Mouse (Mus musculus) megakaryocyte, adult 5-6 weeks (primary cell): ENCODE data around the gene Wfdc8. TPM values are rescaled to one million over a fixed set of nuclear protein-coding genes. Genes with fewer than 3 reads are reported as not detected.

Experiments used
- ATAC-seq: 2 replicates; pipeline ENCODE4 v1.8.0; 2016; ENCODE audit warnings: mild to moderate bottlenecking, inconsistent platforms; ENCODE audit not compliant: poor library complexity, severe bottlenecking
- total RNA-seq, 2 experiments: library from RNA; stranded (forward) in 1 of 2; stranded (reverse) in 1 of 2; fragments of 153-499, 151-499 nt in 1 of 2; fragments of 221-1000, 200-1000 nt in 1 of 2; gene quantifications; 2 replicates each; pipeline versions ENCODE4 v1.2.3 to v1.2.4; 2015 to 2017

Wfdc8 gene
- total RNA-seq, 2 experiments from 2014 or later = not detected

DNA sequence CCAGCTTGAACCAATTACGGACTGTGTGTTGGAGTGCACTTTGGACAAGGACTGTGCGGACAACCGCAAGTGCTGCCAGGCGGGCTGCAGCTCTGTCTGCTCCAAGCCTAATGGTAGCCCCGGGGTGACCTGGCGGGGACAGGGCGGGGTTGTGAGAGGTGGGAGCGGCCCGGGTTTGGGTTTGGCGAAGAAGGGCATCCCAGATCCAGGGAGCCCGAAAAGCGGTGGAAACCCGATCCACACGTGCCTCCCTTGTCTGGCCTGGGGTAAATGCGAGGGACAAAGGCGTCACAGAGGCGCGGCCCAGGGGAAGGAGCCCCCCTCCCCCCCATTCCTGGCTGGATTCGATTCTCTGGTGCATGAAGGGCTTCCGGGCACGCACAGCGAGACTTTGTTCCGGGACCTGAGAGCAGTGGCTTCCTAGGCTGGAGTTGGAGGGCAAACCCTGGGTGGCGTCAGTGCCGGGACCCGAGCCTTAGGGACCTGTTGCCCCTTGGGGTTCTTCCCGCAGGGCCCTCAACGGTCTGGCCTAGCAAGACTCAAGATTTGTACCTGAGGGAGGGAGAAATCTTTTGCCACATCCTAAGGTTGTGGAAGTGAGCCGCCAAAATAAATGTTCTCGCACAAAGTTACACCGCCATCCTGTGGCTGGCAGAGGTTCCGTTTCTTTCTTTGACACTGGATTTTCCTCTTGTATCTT lies 49.9 kb downstream of the Wfdc8 start:
- peak; percentile 43; the same call in 1 of the 2 replicates for ATAC-seq

DNA sequence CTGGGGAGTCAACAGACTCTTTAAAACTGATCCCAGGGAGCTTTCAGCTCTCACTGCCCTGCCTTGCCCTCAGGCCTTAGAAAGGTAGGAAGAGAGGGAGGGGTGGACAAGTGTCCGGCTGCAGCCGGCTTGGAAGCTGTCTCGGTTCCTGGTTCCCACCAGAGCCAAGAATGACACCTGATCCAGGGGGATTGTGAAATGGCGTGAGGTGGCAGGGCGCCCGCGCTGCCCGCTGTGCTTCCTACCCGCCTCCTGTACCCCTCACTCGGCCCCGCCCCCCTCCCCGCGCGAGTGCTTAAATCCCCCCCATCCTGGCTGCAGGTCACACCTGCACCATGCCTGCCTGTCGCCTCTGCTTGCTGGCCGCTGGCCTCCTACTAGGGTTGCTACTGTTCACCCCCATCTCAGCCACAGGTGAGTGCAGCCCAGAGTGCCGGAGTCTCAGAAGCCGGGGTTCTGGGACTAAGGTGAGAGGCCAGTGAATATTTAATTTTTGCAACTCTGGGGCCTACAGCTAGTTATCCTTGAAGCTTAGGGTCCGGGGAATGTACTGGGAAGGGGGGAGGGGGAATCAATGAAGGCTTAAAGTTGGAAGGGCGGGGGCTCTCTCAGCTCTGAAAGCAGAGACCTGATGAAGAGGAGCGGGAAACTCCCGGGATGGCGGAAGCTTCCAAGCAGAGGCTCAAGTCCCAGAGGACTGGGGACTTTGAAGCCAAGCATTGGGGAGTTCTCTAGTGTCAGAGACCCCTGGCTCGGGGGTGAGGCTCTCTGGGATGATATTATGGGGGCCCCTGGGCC lies 50.8 kb downstream of the Wfdc8 start, which contains the start of gene Wfdc2:
Gene Wfdc2 (plus strand): TSS at position 23 of the 798 bp plus-strand sequence.
- no peak for ATAC-seq

DNA sequence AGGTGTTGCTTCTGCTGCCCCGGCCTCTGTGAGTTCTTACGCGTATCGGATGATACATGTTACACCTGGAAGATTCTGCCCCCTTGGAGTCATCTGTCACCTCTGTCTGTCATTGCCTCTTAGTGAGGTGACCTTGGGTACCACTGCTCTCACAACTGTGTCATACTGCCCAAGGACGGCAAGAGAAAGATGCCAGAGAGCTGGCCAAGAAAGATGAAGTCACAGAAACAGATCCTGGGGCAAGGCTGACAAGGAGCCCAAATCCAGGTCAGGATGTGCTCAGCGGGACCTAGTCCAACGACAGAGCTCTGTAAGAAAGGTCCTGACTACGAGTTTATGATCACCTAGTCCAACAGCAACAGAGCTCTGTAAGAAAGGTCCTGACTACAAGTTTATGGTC lies 53.3 kb downstream of the Wfdc8 start:
- no peak for ATAC-seq

DNA sequence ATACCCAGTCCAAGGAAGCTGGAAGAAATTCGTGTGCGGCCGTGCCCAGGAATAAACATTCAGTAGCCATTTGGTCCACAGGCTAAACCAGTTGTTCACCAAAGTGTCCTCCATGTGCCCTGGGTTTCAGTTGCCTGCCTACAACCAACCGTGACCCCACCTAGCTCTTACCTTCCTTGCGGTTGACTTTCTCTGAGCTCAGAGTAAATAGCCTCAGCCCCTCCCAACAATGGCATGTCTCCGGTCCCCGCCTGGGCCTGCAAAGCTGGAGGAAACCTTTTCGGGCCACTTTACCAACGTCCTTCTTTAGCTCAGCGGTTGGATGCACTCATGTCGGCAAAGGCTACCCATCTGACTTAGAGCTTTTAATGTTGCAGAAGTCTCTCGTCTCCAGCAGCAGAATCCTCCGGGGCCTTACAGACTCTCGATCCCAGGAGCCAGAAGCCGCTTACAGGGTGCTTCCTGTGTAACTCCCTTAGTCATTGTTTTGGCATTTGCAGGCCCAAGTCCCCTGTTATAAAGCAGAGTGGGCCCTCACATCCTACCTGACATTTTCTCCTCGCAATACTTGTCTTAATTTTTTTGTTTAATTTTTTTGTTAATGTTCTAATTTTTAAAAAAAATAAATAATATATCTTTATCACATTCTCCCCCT lies 54.3 kb downstream of the Wfdc8 start:
- no peak for ATAC-seq

DNA sequence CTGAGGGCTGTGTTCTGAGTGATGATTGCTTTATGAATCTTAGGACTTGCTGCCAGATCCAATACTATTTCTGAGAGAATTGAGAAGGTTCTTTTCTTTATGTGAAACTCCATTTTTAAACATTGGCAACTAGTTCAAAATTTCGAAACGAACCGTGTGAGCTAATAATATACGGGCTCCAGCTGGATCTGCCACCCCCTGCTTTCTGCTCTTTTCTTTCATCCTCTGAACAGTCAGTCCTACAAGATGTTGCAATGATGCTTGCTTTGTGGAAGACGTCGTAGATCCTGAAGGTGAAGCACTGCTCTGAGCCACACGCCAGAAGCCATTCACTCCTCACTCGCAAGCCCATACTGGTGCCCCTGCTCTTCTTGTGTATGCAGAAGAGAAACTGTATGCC lies 55.0 kb downstream of the Wfdc8 start:
- ATAC-seq = no peak

DNA sequence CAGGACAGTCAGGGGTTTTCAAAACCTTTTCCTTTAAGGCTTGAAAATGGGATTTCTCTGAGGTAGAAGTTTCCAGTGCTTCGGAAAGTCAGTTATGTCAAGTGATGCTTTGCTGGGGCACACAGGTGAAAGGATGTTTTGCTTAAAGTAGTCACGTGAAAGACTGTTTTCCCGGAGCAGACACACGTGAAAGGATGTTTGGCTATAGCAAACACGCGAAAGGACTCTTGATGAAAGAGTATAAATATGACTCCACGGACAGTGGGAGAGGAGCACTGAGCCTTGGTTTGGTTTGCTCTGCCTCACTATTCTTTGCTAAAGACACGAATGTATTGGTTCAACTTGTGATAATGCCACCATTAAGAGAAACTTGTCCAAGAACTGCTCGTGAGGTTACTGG lies 61.9 kb downstream of the Wfdc8 start:
- ATAC-seq = no peak

DNA sequence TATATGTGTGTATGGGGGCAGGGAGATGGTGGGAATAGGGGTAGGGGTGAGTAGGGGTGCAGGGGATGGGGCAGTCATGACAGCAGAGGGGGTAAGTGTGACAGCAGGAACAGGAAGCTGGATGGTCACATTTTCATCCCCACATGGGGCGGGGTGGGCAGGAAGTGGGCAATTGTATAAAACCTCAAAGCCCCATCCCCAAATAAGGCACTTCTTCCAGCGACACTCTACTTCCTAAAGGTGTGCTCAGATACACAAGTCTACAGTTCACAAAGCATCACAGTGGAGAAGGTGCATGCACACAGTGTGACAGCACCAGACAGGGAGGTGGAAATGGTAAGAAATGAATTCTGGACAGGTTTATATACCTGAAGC lies 62.5 kb downstream of the Wfdc8 start:
- no peak for ATAC-seq

DNA sequence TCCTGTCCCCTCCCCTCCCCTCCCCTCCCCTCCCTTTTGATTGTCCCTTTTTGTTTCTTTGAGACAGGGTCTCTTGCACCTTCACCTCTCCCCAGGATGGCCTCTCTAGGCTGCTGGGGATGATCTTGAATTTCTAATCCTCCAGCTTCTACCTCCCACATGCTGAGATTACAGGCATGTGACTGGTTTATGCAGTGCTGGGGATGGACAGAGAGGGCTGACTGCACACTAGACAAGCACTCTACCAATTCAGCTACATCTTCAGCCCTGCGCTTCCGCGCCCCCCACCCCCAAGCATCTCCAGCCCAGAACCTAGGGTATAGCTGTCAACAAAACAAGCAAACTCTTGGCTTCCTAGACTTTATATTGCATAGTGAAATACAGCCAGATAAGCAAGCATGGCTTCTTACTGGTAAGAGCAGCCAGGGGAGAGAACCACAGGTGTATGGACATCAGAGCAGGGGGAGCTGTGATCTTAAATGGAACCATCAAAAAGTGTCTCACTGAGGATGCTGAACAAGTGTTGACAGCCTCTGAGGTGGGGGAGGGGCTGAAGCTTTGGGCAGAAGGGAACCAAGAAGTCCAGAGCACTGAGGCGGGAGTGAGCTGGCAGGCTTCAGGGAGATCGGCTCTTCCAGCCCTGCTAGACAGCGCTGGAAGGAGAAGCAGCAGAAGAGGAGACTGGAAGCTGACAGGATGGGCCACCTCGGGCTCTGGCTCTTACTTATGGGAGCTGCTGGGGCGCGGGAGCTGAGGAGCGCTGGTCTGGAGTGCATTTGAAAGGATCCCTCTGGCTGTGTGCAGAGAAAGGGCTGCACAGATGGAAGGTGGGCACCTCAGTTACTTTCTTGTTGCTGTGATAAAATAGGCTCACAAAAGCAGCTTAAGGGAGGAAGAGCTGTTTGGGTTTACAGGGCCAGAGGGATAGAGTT lies 63.2 kb downstream of the Wfdc8 start:
- no peak for ATAC-seq

DNA sequence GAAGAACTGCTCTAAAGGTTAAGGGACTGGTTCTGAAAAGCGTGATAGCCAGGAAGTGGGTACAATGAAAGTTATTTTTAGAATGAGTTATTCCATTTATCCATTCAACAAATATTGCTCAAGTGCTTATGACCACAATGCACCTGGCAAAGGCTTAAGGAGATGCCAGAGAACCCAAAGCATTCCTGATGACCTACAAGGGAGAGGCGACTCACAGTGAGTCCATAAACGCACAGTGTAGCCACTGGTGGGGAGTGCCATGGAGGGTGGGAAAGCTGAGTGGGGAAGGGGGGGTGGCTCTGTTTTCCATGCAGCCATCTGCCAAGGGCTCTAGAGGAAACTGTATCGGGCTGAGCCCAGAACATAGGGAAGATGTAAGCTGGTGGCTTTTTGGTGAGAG lies 64.1 kb downstream of the Wfdc8 start:
- no peak for ATAC-seq

Other genes starting within 250 kb of the Wfdc8 start
Only the 30 nearest of the 33 such genes appear.
- gene Rbpjl, start 210.5 kb downstream of the Wfdc8 start, total RNA-seq (2015) = not detected in 2 replicates
- not detected in 2 replicates for gene Rbpjl, start 210.5 kb downstream of the Wfdc8 start, total RNA-seq (2017)
- not detected in 2 replicates for gene Matn4, start 208.5 kb downstream of the Wfdc8 start, total RNA-seq (2015)
- not detected in 2 replicates for gene Matn4, start 208.5 kb downstream of the Wfdc8 start, total RNA-seq (2017)
- gene Sdc4, start 169.7 kb downstream of the Wfdc8 start, total RNA-seq (2015) = 0.76 and 0.82 TPM in 2 replicates
- 0.49 and 0.88 TPM in 2 replicates for gene Sdc4, start 169.7 kb downstream of the Wfdc8 start, total RNA-seq (2017)
- 50.9 and 52.3 TPM in 2 replicates for gene Sys1, start 156.7 kb downstream of the Wfdc8 start, total RNA-seq (2015)
- 14.9 and 20.2 TPM in 2 replicates for gene Sys1, start 156.7 kb downstream of the Wfdc8 start, total RNA-seq (2017)
- not detected in 2 replicates for gene Gm20458, start 152.7 kb downstream of the Wfdc8 start, total RNA-seq (2015)
- not detected in 2 replicates for gene Gm20458, start 152.7 kb downstream of the Wfdc8 start, total RNA-seq (2017)
- not detected in 2 replicates for gene Trp53tg5, start 139.9 kb downstream of the Wfdc8 start, total RNA-seq (2015)
- not detected in 2 replicates for gene Trp53tg5, start 139.9 kb downstream of the Wfdc8 start, total RNA-seq (2017)
- gene Dbndd2, start 127.5 kb downstream of the Wfdc8 start, total RNA-seq (2015) = 3.2 and 7.9 TPM in 2 replicates
- 1.4 and 2.0 TPM in 2 replicates for gene Dbndd2, start 127.5 kb downstream of the Wfdc8 start, total RNA-seq (2017)
- 69.0 and 70.8 TPM in 2 replicates for gene Pigt, start 116.1 kb downstream of the Wfdc8 start, total RNA-seq (2015)
- 30.8 and 43.0 TPM in 2 replicates for gene Pigt, start 116.1 kb downstream of the Wfdc8 start, total RNA-seq (2017)
- gene Wfdc2, start 51.2 kb downstream of the Wfdc8 start, total RNA-seq (2015) = not detected in 2 replicates
- not detected in 2 replicates for gene Wfdc2, start 51.2 kb downstream of the Wfdc8 start, total RNA-seq (2017)
- gene Spint3, start 40.2 kb downstream of the Wfdc8 start, total RNA-seq (2015) = not detected in 2 replicates
- gene Spint3, start 40.2 kb downstream of the Wfdc8 start, total RNA-seq (2017) = not detected in 2 replicates
- gene Wfdc6a, start 28.2 kb downstream of the Wfdc8 start, total RNA-seq (2015) = not detected in 2 replicates
- not detected in 2 replicates for gene Wfdc6a, start 28.2 kb downstream of the Wfdc8 start, total RNA-seq (2017)
- gene Eppin, start 20.0 kb downstream of the Wfdc8 start, total RNA-seq (2015) = not detected in 2 replicates
- gene Eppin, start 20.0 kb downstream of the Wfdc8 start, total RNA-seq (2017) = not detected in 2 replicates
- not detected in 2 replicates for gene Wfdc6b, start 104 bp downstream of the Wfdc8 start, total RNA-seq (2015)
- not detected in 2 replicates for gene Wfdc6b, start 104 bp downstream of the Wfdc8 start, total RNA-seq (2017)
- not detected in 2 replicates for gene Wfdc16, start 25.2 kb upstream of the Wfdc8 start, total RNA-seq (2015)
- not detected in 2 replicates for gene Wfdc16, start 25.2 kb upstream of the Wfdc8 start, total RNA-seq (2017)
- gene Wfdc10, start 42.4 kb upstream of the Wfdc8 start, total RNA-seq (2015) = not detected in 2 replicates
- not detected in 2 replicates for gene Wfdc10, start 42.4 kb upstream of the Wfdc8 start, total RNA-seq (2017)
- not detected in 2 replicates for gene Wfdc9, start 43.0 kb upstream of the Wfdc8 start, total RNA-seq (2015)
- gene Wfdc9, start 43.0 kb upstream of the Wfdc8 start, total RNA-seq (2017) = not detected in 2 replicates
- gene Wfdc11, start 60.5 kb upstream of the Wfdc8 start, total RNA-seq (2015) = not detected in 2 replicates
- not detected in 2 replicates for gene Wfdc11, start 60.5 kb upstream of the Wfdc8 start, total RNA-seq (2017)
- not detected in 2 replicates for gene Wfdc13, start 71.5 kb upstream of the Wfdc8 start, total RNA-seq (2015)
- gene Wfdc13, start 71.5 kb upstream of the Wfdc8 start, total RNA-seq (2017) = not detected in 2 replicates
- gene Spint4, start 84.9 kb upstream of the Wfdc8 start, total RNA-seq (2015) = not detected in 2 replicates
- not detected in 2 replicates for gene Spint4, start 84.9 kb upstream of the Wfdc8 start, total RNA-seq (2017)
- not detected in 2 replicates for gene Spint5, start 101.7 kb upstream of the Wfdc8 start, total RNA-seq (2015)
- gene Spint5, start 101.7 kb upstream of the Wfdc8 start, total RNA-seq (2017) = not detected in 2 replicates
- gene Wfdc3, start 132.3 kb upstream of the Wfdc8 start, total RNA-seq (2015) = 1.0 TPM in 1 of 2 replicates, not detected in the other
- not detected in 2 replicates for gene Wfdc3, start 132.3 kb upstream of the Wfdc8 start, total RNA-seq (2017)
- 27.3 and 28.5 TPM in 2 replicates for gene Dnttip1, start 132.4 kb upstream of the Wfdc8 start, total RNA-seq (2015)
- gene Dnttip1, start 132.4 kb upstream of the Wfdc8 start, total RNA-seq (2017) = 18.5 and 27.0 TPM in 2 replicates
- 330 and 340 TPM in 2 replicates for gene Ube2c, start 156.3 kb upstream of the Wfdc8 start, total RNA-seq (2015)
- 228 and 247 TPM in 2 replicates for gene Ube2c, start 156.3 kb upstream of the Wfdc8 start, total RNA-seq (2017)
- gene Tnnc2, start 166.3 kb upstream of the Wfdc8 start, total RNA-seq (2015) = not detected in 2 replicates
- not detected in 2 replicates for gene Tnnc2, start 166.3 kb upstream of the Wfdc8 start, total RNA-seq (2017)
- 5.2 and 5.5 TPM in 2 replicates for gene Snx21, start 172.2 kb upstream of the Wfdc8 start, total RNA-seq (2015)
- 3.2 and 5.0 TPM in 2 replicates for gene Snx21, start 172.2 kb upstream of the Wfdc8 start, total RNA-seq (2017)
- 20.4 and 20.8 TPM in 2 replicates for gene Acot8, start 191.3 kb upstream of the Wfdc8 start, total RNA-seq (2015)
- 28.8 and 28.9 TPM in 2 replicates for gene Acot8, start 191.3 kb upstream of the Wfdc8 start, total RNA-seq (2017)
- gene Zswim3, start 191.5 kb upstream of the Wfdc8 start, total RNA-seq (2015) = 2.3 and 3.4 TPM in 2 replicates
- gene Zswim3, start 191.5 kb upstream of the Wfdc8 start, total RNA-seq (2017) = 1.7 and 3.4 TPM in 2 replicates
- gene Zswim1, start 209.1 kb upstream of the Wfdc8 start, total RNA-seq (2015) = 5.7 and 6.4 TPM in 2 replicates
- gene Zswim1, start 209.1 kb upstream of the Wfdc8 start, total RNA-seq (2017) = 2.9 TPM in 2 replicates
- gene Spata25, start 214.9 kb upstream of the Wfdc8 start, total RNA-seq (2015) = not detected in 2 replicates
- not detected in 2 replicates for gene Spata25, start 214.9 kb upstream of the Wfdc8 start, total RNA-seq (2017)
- 192 and 200 TPM in 2 replicates for gene Ctsa, start 219.2 kb upstream of the Wfdc8 start, total RNA-seq (2015)
- gene Ctsa, start 219.2 kb upstream of the Wfdc8 start, total RNA-seq (2017) = 224 and 228 TPM in 2 replicates